Mouse (Mus musculus) MEL (cell line): ENCODE results near the gene 4931406P16Rik. TPM values are rescaled to one million over a fixed set of nuclear protein-coding genes. Genes with fewer than 3 reads are reported as not detected.

Source experiments
- polyA plus RNA-seq, 2 experiments: library from polyadenylated mRNA; stranded (reverse) in 1 of 2; unstranded in 1 of 2; fragments of >175 nt in 1 of 2; fragments of >200 nt in 1 of 2; gene quantifications; 2 replicates each; pipeline versions ENCODE4 v1.2.1 to v1.2.4; 2012; ENCODE audit warnings: low replicate concordance in 2 of 2, low read depth in 1 of 2; ENCODE audit not compliant: insufficient read length in 2 of 2, insufficient read depth in 1 of 2, missing spikeins in 1 of 2
- total RNA-seq: library from RNA; depleted of rRNA; stranded (reverse); fragments of 300-350 nt; gene quantifications from 2 replicates; pipeline ENCODE4 v1.2.3, GENCODE M21; 2012; rRNA removed

4931406P16Rik gene
- total and polyA plus RNA-seq, 3 experiments = 7.8 to 18.0 TPM; not detected in 1

Other genes starting within 250 kb of the 4931406P16Rik start
- gene Scgb1b30, start 218.1 kb downstream of the 4931406P16Rik start, total RNA-seq = not detected in 2 replicates
- not detected for gene Scgb1b30, start 218.1 kb downstream of the 4931406P16Rik start, polyA plus RNA-seq
- gene Wtip, start 180.3 kb downstream of the 4931406P16Rik start, total RNA-seq = not detected in 2 replicates
- gene Wtip, start 180.3 kb downstream of the 4931406P16Rik start, polyA plus RNA-seq = not detected
- 207 and 210 TPM in 2 replicates for gene Uba2, start 144.0 kb downstream of the 4931406P16Rik start, total RNA-seq
- 100 to 1,000 TPM in 1 of 2 experiments, not detected in 1; 201 TPM for gene Uba2, start 144.0 kb downstream of the 4931406P16Rik start, polyA plus RNA-seq
- 25.7 and 29.5 TPM in 2 replicates for gene Pdcd2l, start 116.9 kb downstream of the 4931406P16Rik start, total RNA-seq
- 10 to 100 TPM in 1 of 2 experiments, not detected in 1; 26.6 TPM for gene Pdcd2l, start 116.9 kb downstream of the 4931406P16Rik start, polyA plus RNA-seq
- gene Gpi1, start 83.2 kb downstream of the 4931406P16Rik start, total RNA-seq = 270 and 388 TPM in 2 replicates
- gene Gpi1, start 83.2 kb downstream of the 4931406P16Rik start, polyA plus RNA-seq = 1,000 to 10,000 TPM in 1 of 2 experiments, 100 to 1,000 TPM in 1; 727 to 1,355 TPM
- not detected in 2 replicates for gene Gm6096, start 62.5 kb downstream of the 4931406P16Rik start, total RNA-seq
- gene Gm6096, start 62.5 kb downstream of the 4931406P16Rik start, polyA plus RNA-seq = not detected
- 66.4 and 70.1 TPM in 2 replicates for gene Lsm14a, start 79.8 kb upstream of the 4931406P16Rik start, total RNA-seq
- 100 to 1,000 TPM; 233 to 371 TPM for gene Lsm14a, start 79.8 kb upstream of the 4931406P16Rik start, polyA plus RNA-seq